Mouse (Mus musculus) megakaryocyte-erythroid progenitor cell, adult 5-6 weeks (primary cell): ENCODE results near the gene Gli2. TPM values are rescaled to one million over a fixed set of nuclear protein-coding genes. Genes with fewer than 3 reads are reported as not detected.

Experiments used
- ATAC-seq: replicated peaks from 2 replicates; pipeline ENCODE4 v1.8.0; 2016; ENCODE audit warnings: mild to moderate bottlenecking, inconsistent platforms; ENCODE audit not compliant: severe bottlenecking, poor library complexity, low FRiP score, low TSS enrichment
- total RNA-seq, 2 experiments: library from RNA; stranded (forward) in 1 of 2; stranded (reverse) in 1 of 2; fragments of 200-1000, 215-1000 nt in 1 of 2; fragments of >200 nt in 1 of 2; fragmentation: Nextera tagmentation in 1 of 2; gene quantifications; 2 replicates each; pipeline ENCODE4 v1.2.3; 2014 to 2017

The Gli2 gene
- total RNA-seq, 2 experiments from 2014 or later, result not detected

GRCm38 (mm10) chr1:119015108-119015507 is 38.3 kb downstream of the Gli2 start:
- no peak; the same call in 1 of the 2 replicates for ATAC-seq

- no peak for ATAC-seq
Observed at GRCm38 (mm10) chr1:119008949-119009348, 44.5 kb downstream of the Gli2 start.

GRCm38 (mm10) chr1:119003852-119004398 is 49.5 kb downstream of the Gli2 start:
- ATAC-seq, result no peak

- no peak for ATAC-seq
Observed at GRCm38 (mm10) chr1:119001454-119002034, 51.9 kb downstream of the Gli2 start.

GRCm38 (mm10) chr1:118994482-118995105 is 58.8 kb downstream of the Gli2 start:
- ATAC-seq, result no peak

GRCm38 (mm10) chr1:118993775-118994174 is 59.6 kb downstream of the Gli2 start:
- ATAC-seq, result no peak

GRCm38 (mm10) chr1:118988331-118988730 is 65.1 kb downstream of the Gli2 start:
- ATAC-seq, result no peak

GRCm38 (mm10) chr1:118987538-118987937 is 65.9 kb downstream of the Gli2 start:
- no peak for ATAC-seq

- ATAC-seq, result no peak
Observed at GRCm38 (mm10) chr1:118983389-118983788, 70.0 kb downstream of the Gli2 start.

GRCm38 (mm10) chr1:118982805-118983211 is 70.6 kb downstream of the Gli2 start:
- ATAC-seq, result no peak

- no peak for ATAC-seq
Observed at GRCm38 (mm10) chr1:118981943-118982804, 71.2 kb downstream of the Gli2 start.

- ATAC-seq, result no peak
Observed at GRCm38 (mm10) chr1:118980636-118981035, 72.8 kb downstream of the Gli2 start.

- ATAC-seq, result no peak
Observed at GRCm38 (mm10) chr1:118976596-118976995, 76.8 kb downstream of the Gli2 start.

GRCm38 (mm10) chr1:118975376-118975775 is 78.0 kb downstream of the Gli2 start:
- ATAC-seq, result peak; percentile 77

GRCm38 (mm10) chr1:118970068-118970467 is 83.4 kb downstream of the Gli2 start:
- ATAC-seq, result no peak

GRCm38 (mm10) chr1:118969409-118969808 is 84.0 kb downstream of the Gli2 start:
- no peak for ATAC-seq

GRCm38 (mm10) chr1:118968661-118969179 is 84.7 kb downstream of the Gli2 start:
- no peak for ATAC-seq

- no peak for ATAC-seq
Observed at GRCm38 (mm10) chr1:118967976-118968375, 85.4 kb downstream of the Gli2 start.

- no peak for ATAC-seq
Observed at GRCm38 (mm10) chr1:118967281-118967680, 86.1 kb downstream of the Gli2 start.

GRCm38 (mm10) chr1:118958644-118959043 is 94.8 kb downstream of the Gli2 start:
- ATAC-seq, result no peak
